Mouse (Mus musculus): ENCODE results near the gene Pbx4. TPM values are rescaled to one million over a fixed set of nuclear protein-coding genes. Genes with fewer than 3 reads are reported as not detected.

Pbx4 gene
- total RNA-seq, 4 experiments from 2014 or later = not detected

Other genes starting within 250 kb of the Pbx4 start
- 1 to 10 TPM; 4.3 to 7.1 (median 6.0) TPM for gene Zfp868, start 206.9 kb upstream of the Pbx4 start, total RNA-seq (2022)
- under 1 TPM; 0.36 to 0.74 (median 0.50) TPM for gene Zfp964, start 178.0 kb upstream of the Pbx4 start, total RNA-seq (2022)
- gene Zfp869, start 121.8 kb upstream of the Pbx4 start, total RNA-seq (2022) = 10 to 100 TPM; 15.2 to 18.6 (median 16.6) TPM
- gene Zfp963, start 82.5 kb upstream of the Pbx4 start, total RNA-seq (2022) = 1 to 10 TPM; 2.6 to 3.9 (median 3.2) TPM
- gene Gm20422, start 57.6 kb upstream of the Pbx4 start, total RNA-seq (2022) = 1 to 10 TPM; 1.3 to 3.0 (median 1.7) TPM
- gene Atp13a1, start 41.3 kb upstream of the Pbx4 start, total RNA-seq (2022) = 1 to 10 TPM; 6.7 to 9.7 (median 8.8) TPM
- gene Zfp866, start 41.3 kb upstream of the Pbx4 start, total RNA-seq (2022) = 10 to 100 TPM; 11.1 to 16.1 (median 12.4) TPM
- gene Gmip, start 23.8 kb upstream of the Pbx4 start, total RNA-seq (2022) = 1 to 10 TPM; 2.7 to 5.3 (median 3.5) TPM
- gene Lpar2, start 10.1 kb upstream of the Pbx4 start, total RNA-seq (2022) = under 1 TPM in 3 of 4 experiments, not detected in 1; 0.07 to 0.13 (median 0.07) TPM
- 1 to 10 TPM; 1.2 to 6.0 (median 2.1) TPM for gene Cilp2, start 55.2 kb downstream of the Pbx4 start, total RNA-seq (2022)
- gene Tssk6, start 69.7 kb downstream of the Pbx4 start, total RNA-seq (2022) = not detected
- gene Ndufa13, start 70.1 kb downstream of the Pbx4 start, total RNA-seq (2022) = 100 to 1,000 TPM; 248 to 328 (median 285) TPM
- gene Yjefn3, start 70.2 kb downstream of the Pbx4 start, total RNA-seq (2022) = 10 to 100 TPM in 3 of 4 experiments, 1 to 10 TPM in 1; 8.2 to 10.8 (median 10.5) TPM
- gene Gatad2a, start 163.9 kb downstream of the Pbx4 start, total RNA-seq (2022) = 10 to 100 TPM; 20.5 to 26.4 (median 25.2) TPM
- 10 to 100 TPM; 23.1 to 26.1 (median 24.6) TPM for gene Mau2, start 210.2 kb downstream of the Pbx4 start, total RNA-seq (2022)
- gene Sugp1, start 210.3 kb downstream of the Pbx4 start, total RNA-seq (2022) = 10 to 100 TPM; 16.7 to 20.4 (median 18.1) TPM
- gene Tm6sf2, start 240.4 kb downstream of the Pbx4 start, total RNA-seq (2022) = under 1 TPM; 0.17 to 0.48 (median 0.35) TPM

Data from gastrocnemius, adult 8-10 months (tissue).